Mouse (Mus musculus): Measurements from ENCODE around the gene Grap2. TPM values are rescaled to one million over a fixed set of nuclear protein-coding genes. Genes with fewer than 3 reads are reported as not detected.

Grap2 gene
- polyA plus RNA-seq, 1 experiment: under 0.01 TPM

GRCm38 (mm10) chr15:80615290-80615570, 42.8 kb downstream of the Grap2 start:
- H3ac ChIP-seq (ENCODE audit: control insufficient read depth, insufficient read length, low read depth): no peak overlapping the region
- no peaks in the 10 kb centered on the region for H3K79me3 ChIP-seq (ENCODE audit: low read depth)
- H3K27me3 ChIP-seq (ENCODE audit: control insufficient read depth, insufficient read depth, insufficient read length): peaks cover 57% of the 10 kb centered on the region
- H3K79me2 ChIP-seq (ENCODE audit: control insufficient read depth, insufficient read depth): no peaks in the 10 kb centered on the region
- no peak overlapping the region for H3K4me3 ChIP-seq (ENCODE audit: insufficient read depth, poor library complexity, severe bottlenecking)
- TF ChIP-seq MAX (IDR thresholded peaks at IDR 0.05) (no peak), MYOD1 (IDR thresholded peaks at IDR 0.05; ENCODE audit: control insufficient read depth, insufficient read length, low read depth) (no peak), FOSL1 (IDR thresholded peaks at IDR 0.05; ENCODE audit: insufficient read depth, low read length, poor library complexity, severe bottlenecking) (no peak), CTCF (IDR thresholded peaks at IDR 0.05; ENCODE audit: control insufficient read depth, insufficient read depth, insufficient read length) (no peak), USF1 (IDR thresholded peaks at IDR 0.05; ENCODE audit: low read depth) (no peak), CEBPB (IDR thresholded peaks at IDR 0.05; ENCODE audit: low read depth) (no peak), MYOG (IDR thresholded peaks at IDR 0.05; ENCODE audit: control insufficient read depth, extremely low read depth, insufficient read length) (no peak)
- no peaks in the 10 kb centered on the region for H3K36me3 ChIP-seq (ENCODE audit: control insufficient read depth, insufficient read depth)

GRCm38 (mm10) chr15:80615636-80616383, 43.4 kb downstream of the Grap2 start:
- H3ac ChIP-seq (ENCODE audit: control insufficient read depth, insufficient read length, low read depth): no peak overlapping the region
- peaks cover 61% of the 10 kb centered on the region for H3K27me3 ChIP-seq (ENCODE audit: control insufficient read depth, insufficient read depth, insufficient read length)
- no peaks in the 10 kb centered on the region for H3K79me3 ChIP-seq (ENCODE audit: low read depth)
- no peaks in the 10 kb centered on the region for H3K36me3 ChIP-seq (ENCODE audit: control insufficient read depth, insufficient read depth)
- H3K79me2 ChIP-seq (ENCODE audit: control insufficient read depth, insufficient read depth): no peaks in the 10 kb centered on the region
- TF ChIP-seq MYOD1 (IDR thresholded peaks at IDR 0.05; ENCODE audit: control insufficient read depth, insufficient read length, low read depth) (no peak), MYOG (IDR thresholded peaks at IDR 0.05; ENCODE audit: control insufficient read depth, extremely low read depth, insufficient read length) (no peak), CTCF (IDR thresholded peaks at IDR 0.05; ENCODE audit: control insufficient read depth, insufficient read depth, insufficient read length) (no peak), FOSL1 (IDR thresholded peaks at IDR 0.05; ENCODE audit: insufficient read depth, low read length, poor library complexity, severe bottlenecking) (no peak), MAX (IDR thresholded peaks at IDR 0.05) (no peak), CEBPB (IDR thresholded peaks at IDR 0.05; ENCODE audit: low read depth) (no peak), USF1 (IDR thresholded peaks at IDR 0.05; ENCODE audit: low read depth) (no peak)
- no peak overlapping the region for H3K4me3 ChIP-seq (ENCODE audit: insufficient read depth, poor library complexity, severe bottlenecking)

- Histone ChIP-seq H3K27me3 (ENCODE audit: control insufficient read depth, insufficient read depth, insufficient read length) (peaks cover 78% of the 10 kb centered on the region), H3K36me3 (ENCODE audit: control insufficient read depth, insufficient read depth) (no peaks in the 10 kb centered on the region), H3K79me2 (ENCODE audit: control insufficient read depth, insufficient read depth) (no peaks in the 10 kb centered on the region), H3K4me3 (ENCODE audit: insufficient read depth, poor library complexity, severe bottlenecking) (no peak overlapping the region), H3K79me3 (ENCODE audit: low read depth) (no peaks in the 10 kb centered on the region), H3ac (ENCODE audit: control insufficient read depth, insufficient read length, low read depth) (no peak overlapping the region)
- TF ChIP-seq CTCF (IDR thresholded peaks at IDR 0.05; ENCODE audit: control insufficient read depth, insufficient read depth, insufficient read length): no peak
- no peak for TF ChIP-seq MYOD1 (IDR thresholded peaks at IDR 0.05; ENCODE audit: control insufficient read depth, insufficient read length, low read depth)
- no peak for TF ChIP-seq USF1 (IDR thresholded peaks at IDR 0.05; ENCODE audit: low read depth)
- no peak for TF ChIP-seq MYOG (IDR thresholded peaks at IDR 0.05; ENCODE audit: control insufficient read depth, extremely low read depth, insufficient read length)
- no peak for TF ChIP-seq MAX (IDR thresholded peaks at IDR 0.05)
Observed at GRCm38 (mm10) chr15:80617839-80618238, 45.4 kb downstream of the Grap2 start.

GRCm38 (mm10) chr15:80619166-80619565, 46.8 kb downstream of the Grap2 start:
- Histone ChIP-seq H3K79me3 (ENCODE audit: low read depth) (no peaks in the 10 kb centered on the region), H3K36me3 (ENCODE audit: control insufficient read depth, insufficient read depth) (no peaks in the 10 kb centered on the region), H3ac (ENCODE audit: control insufficient read depth, insufficient read length, low read depth) (no peak overlapping the region), H3K27me3 (ENCODE audit: control insufficient read depth, insufficient read depth, insufficient read length) (peaks cover 72% of the 10 kb centered on the region), H3K4me3 (ENCODE audit: insufficient read depth, poor library complexity, severe bottlenecking) (no peak overlapping the region), H3K79me2 (ENCODE audit: control insufficient read depth, insufficient read depth) (no peaks in the 10 kb centered on the region)
- TF ChIP-seq USF1 (IDR thresholded peaks at IDR 0.05; ENCODE audit: low read depth): no peak
- TF ChIP-seq MAX (IDR thresholded peaks at IDR 0.05): no peak
- no peak for TF ChIP-seq MYOG (IDR thresholded peaks at IDR 0.05; ENCODE audit: control insufficient read depth, extremely low read depth, insufficient read length)
- no peak for TF ChIP-seq FOSL1 (IDR thresholded peaks at IDR 0.05; ENCODE audit: insufficient read depth, low read length, poor library complexity, severe bottlenecking)

- Histone ChIP-seq H3K4me3 (ENCODE audit: insufficient read depth, poor library complexity, severe bottlenecking) (no peak overlapping the region), H3K36me3 (ENCODE audit: control insufficient read depth, insufficient read depth) (no peaks in the 10 kb centered on the region)
Observed at GRCm38 (mm10) chr15:80619786-80620185, 47.4 kb downstream of the Grap2 start.

GRCm38 (mm10) chr15:80620371-80620770, 48.0 kb downstream of the Grap2 start:
- no peak overlapping the region for H3K4me3 ChIP-seq (ENCODE audit: insufficient read depth, poor library complexity, severe bottlenecking)
- no peak for TF ChIP-seq MYOG (IDR thresholded peaks at IDR 0.05; ENCODE audit: control insufficient read depth, extremely low read depth, insufficient read length)
- TF ChIP-seq USF1 (IDR thresholded peaks at IDR 0.05; ENCODE audit: low read depth): no peak
- no peak for TF ChIP-seq CTCF (IDR thresholded peaks at IDR 0.05; ENCODE audit: control insufficient read depth, insufficient read depth, insufficient read length)
- no peak for TF ChIP-seq CEBPB (IDR thresholded peaks at IDR 0.05; ENCODE audit: low read depth)
- TF ChIP-seq FOSL1 (IDR thresholded peaks at IDR 0.05; ENCODE audit: insufficient read depth, low read length, poor library complexity, severe bottlenecking): no peak
- no peak for TF ChIP-seq MAX (IDR thresholded peaks at IDR 0.05)
- no peak for TF ChIP-seq MYOD1 (IDR thresholded peaks at IDR 0.05; ENCODE audit: control insufficient read depth, insufficient read length, low read depth)
- H3K36me3 ChIP-seq (ENCODE audit: control insufficient read depth, insufficient read depth): no peaks in the 10 kb centered on the region
- no peak overlapping the region for H3ac ChIP-seq (ENCODE audit: control insufficient read depth, insufficient read length, low read depth)
- no peaks in the 10 kb centered on the region for H3K79me3 ChIP-seq (ENCODE audit: low read depth)
- H3K79me2 ChIP-seq (ENCODE audit: control insufficient read depth, insufficient read depth): no peaks in the 10 kb centered on the region
- H3K27me3 ChIP-seq (ENCODE audit: control insufficient read depth, insufficient read depth, insufficient read length): peaks cover 65% of the 10 kb centered on the region

More at GRCm38 (mm10) chr15:80619786-80620185, 47.4 kb downstream of the Grap2 start:
- TF ChIP-seq MYOD1 (IDR thresholded peaks at IDR 0.05; ENCODE audit: control insufficient read depth, insufficient read length, low read depth) (no peak), USF1 (IDR thresholded peaks at IDR 0.05; ENCODE audit: low read depth) (no peak), CEBPB (IDR thresholded peaks at IDR 0.05; ENCODE audit: low read depth) (no peak), CTCF (IDR thresholded peaks at IDR 0.05; ENCODE audit: control insufficient read depth, insufficient read depth, insufficient read length) (no peak), MYOG (IDR thresholded peaks at IDR 0.05; ENCODE audit: control insufficient read depth, extremely low read depth, insufficient read length) (no peak), FOSL1 (IDR thresholded peaks at IDR 0.05; ENCODE audit: insufficient read depth, low read length, poor library complexity, severe bottlenecking) (no peak), MAX (IDR thresholded peaks at IDR 0.05) (no peak)
- peaks cover 67% of the 10 kb centered on the region for H3K27me3 ChIP-seq (ENCODE audit: control insufficient read depth, insufficient read depth, insufficient read length)
- H3ac ChIP-seq (ENCODE audit: control insufficient read depth, insufficient read length, low read depth): no peak overlapping the region
- H3K79me2 ChIP-seq (ENCODE audit: control insufficient read depth, insufficient read depth): no peaks in the 10 kb centered on the region
- no peaks in the 10 kb centered on the region for H3K79me3 ChIP-seq (ENCODE audit: low read depth)
